Mouse (Mus musculus): ENCODE measurements at regions not wholly inside any gene's neighbourhood (a gene's known extent, or its start where the extent isn't known, plus 50 kb on each side); places are given as distances from the start of the nearest gene placed in this dataset.
A peak's percentile ranks its signal among the peaks of the same experiment; 100 is the strongest.

GRCm38 (mm10) chr15:36906052-36906451 lies 101.5 kb downstream of the Zfp706 start:
- H3K9me3 ChIP-seq (ENCODE audit: low read length): no peaks in the 10 kb centered on the region
- H3K4me2 ChIP-seq (ENCODE audit: low read depth): no peak overlapping the region
- peaks cover 14% of the 10 kb centered on the region for H3K4me1 ChIP-seq (ENCODE audit: insufficient read depth)
- no peaks in the 10 kb centered on the region for H3K27me3 ChIP-seq (ENCODE audit: insufficient read depth, low read length)
- H3K36me3 ChIP-seq (ENCODE audit: insufficient read depth): no peaks in the 10 kb centered on the region
- no peak overlapping the region for H3K9ac ChIP-seq
- no peak overlapping the region for H3K4me3 ChIP-seq (ENCODE audit: low read depth, low read length)
- DNase-seq (no peak), ATAC-seq (no peak)
- no peak overlapping the region for H3K27ac ChIP-seq (ENCODE audit: low read depth, low read length)
- no peak for TF ChIP-seq CTCF (IDR thresholded peaks at IDR 0.05; ENCODE audit: low read depth)
- 89% methylated on average over 3 of the region's 3 CpGs for WGBS

GRCm38 (mm10) chr15:36903922-36904321 lies 103.7 kb downstream of the Zfp706 start:
- 80% methylated on average over 5 of the region's 5 CpGs for WGBS
- TF ChIP-seq CTCF (IDR thresholded peaks at IDR 0.05; ENCODE audit: low read depth): no peak

GRCm38 (mm10) chr15:36903309-36903708 lies 104.3 kb downstream of the Zfp706 start:
- H3K9ac ChIP-seq: no peak overlapping the region
- no peak for DNase-seq

More at GRCm38 (mm10) chr15:36903922-36904321, 103.7 kb downstream of the Zfp706 start:
- peaks cover 17% of the 10 kb centered on the region for H3K4me1 ChIP-seq (ENCODE audit: insufficient read depth)
- no peaks in the 10 kb centered on the region for H3K27me3 ChIP-seq (ENCODE audit: insufficient read depth, low read length)
- H3K27ac ChIP-seq (ENCODE audit: low read depth, low read length): no peak overlapping the region
- H3K9ac ChIP-seq: no peak overlapping the region
- no peaks in the 10 kb centered on the region for H3K36me3 ChIP-seq (ENCODE audit: insufficient read depth)
- DNase-seq: no peak
- H3K4me2 ChIP-seq (ENCODE audit: low read depth): no peak overlapping the region
- no peaks in the 10 kb centered on the region for H3K9me3 ChIP-seq (ENCODE audit: low read length)
- no peak overlapping the region for H3K4me3 ChIP-seq (ENCODE audit: low read depth, low read length)
- ATAC-seq: no peak

GRCm38 (mm10) chr15:36901830-36902285 lies 105.7 kb downstream of the Zfp706 start:
- TF ChIP-seq CTCF (IDR thresholded peaks at IDR 0.05; ENCODE audit: low read depth): no peak
- H3K9ac ChIP-seq: no peak overlapping the region; the same call in 1 of the 2 replicates

More at GRCm38 (mm10) chr15:36903309-36903708, 104.3 kb downstream of the Zfp706 start:
- H3K4me2 ChIP-seq (ENCODE audit: low read depth): no peak overlapping the region
- WGBS: 59% methylated on average over 4 of the region's 4 CpGs
- H3K27ac ChIP-seq (ENCODE audit: low read depth, low read length): no peak overlapping the region
- no peak overlapping the region for H3K4me3 ChIP-seq (ENCODE audit: low read depth, low read length)
- H3K4me1 ChIP-seq (ENCODE audit: insufficient read depth): peaks cover 17% of the 10 kb centered on the region
- no peaks in the 10 kb centered on the region for H3K27me3 ChIP-seq (ENCODE audit: insufficient read depth, low read length)
- no peak for ATAC-seq
- H3K36me3 ChIP-seq (ENCODE audit: insufficient read depth): no peaks in the 10 kb centered on the region
- TF ChIP-seq CTCF (IDR thresholded peaks at IDR 0.05; ENCODE audit: low read depth): no peak
- no peaks in the 10 kb centered on the region for H3K9me3 ChIP-seq (ENCODE audit: low read length)

GRCm38 (mm10) chr15:36901350-36901749 lies 106.2 kb downstream of the Zfp706 start:
- ATAC-seq (peak; percentile 30), DNase-seq (no peak)
- Histone ChIP-seq H3K9ac (no peak overlapping the region; the same call in 1 of the 2 replicates), H3K27ac (ENCODE audit: low read depth, low read length) (peak overlapping the region; percentile 50; the same call in 1 of the 2 replicates), H3K4me3 (ENCODE audit: low read depth, low read length) (no peak overlapping the region), H3K9me3 (ENCODE audit: low read length) (no peaks in the 10 kb centered on the region), H3K4me1 (ENCODE audit: insufficient read depth) (peaks cover 17% of the 10 kb centered on the region), H3K36me3 (ENCODE audit: insufficient read depth) (no peaks in the 10 kb centered on the region), H3K4me2 (ENCODE audit: low read depth) (peak overlapping the region; percentile 20; the same call in 1 of the 2 replicates), H3K27me3 (ENCODE audit: insufficient read depth, low read length) (no peaks in the 10 kb centered on the region)
- WGBS: 61% methylated on average over 5 of the region's 5 CpGs
- TF ChIP-seq CTCF (IDR thresholded peaks at IDR 0.05; ENCODE audit: low read depth): 0 out of 2 replicates have a peak, but pooled peaks have one; percentile 13

More at GRCm38 (mm10) chr15:36901830-36902285, 105.7 kb downstream of the Zfp706 start:
- H3K36me3 ChIP-seq (ENCODE audit: insufficient read depth): no peaks in the 10 kb centered on the region
- ATAC-seq (peak; percentile 100), DNase-seq (peak; percentile 84)
- no peaks in the 10 kb centered on the region for H3K9me3 ChIP-seq (ENCODE audit: low read length)
- under 1% methylated on average over 7 of the region's 7 CpGs for WGBS
- H3K27ac ChIP-seq (ENCODE audit: low read depth, low read length): peak overlapping the region; percentile 50; the same call in 1 of the 2 replicates
- H3K27me3 ChIP-seq (ENCODE audit: insufficient read depth, low read length): no peaks in the 10 kb centered on the region
- H3K4me1 ChIP-seq (ENCODE audit: insufficient read depth): peaks cover 17% of the 10 kb centered on the region
- no peak overlapping the region for H3K4me3 ChIP-seq (ENCODE audit: low read depth, low read length)
- peak overlapping the region; percentile 20 for H3K4me2 ChIP-seq (ENCODE audit: low read depth)

GRCm38 (mm10) chr15:36900940-36901339 lies 106.6 kb downstream of the Zfp706 start:
- Histone ChIP-seq H3K4me2 (ENCODE audit: low read depth) (no peak overlapping the region), H3K4me1 (ENCODE audit: insufficient read depth) (peaks cover 17% of the 10 kb centered on the region), H3K9me3 (ENCODE audit: low read length) (no peaks in the 10 kb centered on the region), H3K27me3 (ENCODE audit: insufficient read depth, low read length) (no peaks in the 10 kb centered on the region), H3K9ac (no peak overlapping the region), H3K4me3 (ENCODE audit: low read depth, low read length) (no peak overlapping the region), H3K36me3 (ENCODE audit: insufficient read depth) (no peaks in the 10 kb centered on the region), H3K27ac (ENCODE audit: low read depth, low read length) (no peak overlapping the region)
- WGBS: 65% methylated on average over 2 of the region's 2 CpGs
- DNase-seq (no peak), ATAC-seq (no peak)
- no peak for TF ChIP-seq CTCF (IDR thresholded peaks at IDR 0.05; ENCODE audit: low read depth)

- no peak for TF ChIP-seq CTCF (IDR thresholded peaks at IDR 0.05; ENCODE audit: low read depth)
- ATAC-seq (no peak), DNase-seq (no peak)
- no peak overlapping the region for H3K4me2 ChIP-seq (ENCODE audit: low read depth)
- H3K27ac ChIP-seq (ENCODE audit: low read depth, low read length): no peak overlapping the region
- 79% methylated on average over 2 of the region's 2 CpGs for WGBS
- H3K9me3 ChIP-seq (ENCODE audit: low read length): no peaks in the 10 kb centered on the region
- no peaks in the 10 kb centered on the region for H3K36me3 ChIP-seq (ENCODE audit: insufficient read depth)
- H3K27me3 ChIP-seq (ENCODE audit: insufficient read depth, low read length): no peaks in the 10 kb centered on the region
- H3K4me3 ChIP-seq (ENCODE audit: low read depth, low read length): no peak overlapping the region
- peaks cover 17% of the 10 kb centered on the region for H3K4me1 ChIP-seq (ENCODE audit: insufficient read depth)
- no peak overlapping the region for H3K9ac ChIP-seq
These were observed 107.7 kb downstream of the Zfp706 start for GRCm38 (mm10) chr15:36899882-36900281.

All from forebrain, postnatal 0 days (tissue).